Mouse (Mus musculus): ENCODE measurements around the gene Jak2.

DNA sequence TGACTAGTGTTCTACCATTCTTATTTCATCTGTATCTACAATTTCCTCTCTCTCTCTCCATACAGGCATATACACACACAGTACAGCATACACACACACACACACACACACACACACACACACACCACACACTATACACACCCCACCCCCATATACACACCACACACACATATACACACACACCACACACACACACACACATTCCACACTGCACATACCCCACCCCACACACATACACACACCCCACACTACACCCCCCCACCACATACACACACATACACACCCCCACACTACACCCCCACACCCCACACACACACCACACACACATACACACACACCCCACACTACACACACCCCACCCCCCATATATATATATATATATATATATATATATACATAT is 93.2 kb downstream of the Jak2 start:
- TF ChIP-seq CTCF (IDR thresholded peaks at IDR 0.05; ENCODE audit: borderline replicate concordance, insufficient read depth, low read length) (no peak), POLR2A (IDR thresholded peaks at IDR 0.05; ENCODE audit: low read depth, low read length) (no peak)
